Mouse (Mus musculus) CD4-positive, CD25-positive, alpha-beta regulatory T cell, adult 2 months (primary cell): ENCODE data around the gene Selenof.

Experiments used
- DNase-seq: peaks from one replicate; pipeline ENCODE4 v3.0.0-alpha.2; 2012; ENCODE audit warnings: low read depth, low spot score

The Selenof gene

GRCm38 (mm10) chr3:144570047-144570815, at the start of gene Selenof, which contains the start of gene Hs2st1:
Gene Selenof (plus strand): TSS chr3:144570304.
Gene Hs2st1 (minus strand): TSS chr3:144570181.
- peak; percentile 100 for DNase-seq

GRCm38 (mm10) chr3:144527918-144528317, 42.2 kb upstream of the Selenof start:
- no peak for DNase-seq

- peak; percentile 53 for DNase-seq
Observed at GRCm38 (mm10) chr3:144531023-144531422, 39.1 kb upstream of the Selenof start.

GRCm38 (mm10) chr3:144535056-144535455, 35.0 kb upstream of the Selenof start:
- DNase-seq, result no peak

- no peak for DNase-seq
Observed at GRCm38 (mm10) chr3:144537078-144537855, 32.8 kb upstream of the Selenof start.

GRCm38 (mm10) chr3:144539051-144539450, 31.1 kb upstream of the Selenof start:
- DNase-seq, result no peak

- no peak for DNase-seq
Observed at GRCm38 (mm10) chr3:144540805-144541204, 29.3 kb upstream of the Selenof start.

GRCm38 (mm10) chr3:144541906-144542438, 28.1 kb upstream of the Selenof start:
- no peak for DNase-seq

GRCm38 (mm10) chr3:144545152-144545551, 25.0 kb upstream of the Selenof start:
- DNase-seq, result no peak

GRCm38 (mm10) chr3:144545832-144546231, 24.3 kb upstream of the Selenof start:
- no peak for DNase-seq

GRCm38 (mm10) chr3:144546490-144546889, 23.6 kb upstream of the Selenof start:
- no peak for DNase-seq

- DNase-seq, result no peak
Observed at GRCm38 (mm10) chr3:144548186-144548845, 21.8 kb upstream of the Selenof start.

- DNase-seq, result no peak
Observed at GRCm38 (mm10) chr3:144550036-144550435, 20.1 kb upstream of the Selenof start.

- no peak for DNase-seq
Observed at GRCm38 (mm10) chr3:144550659-144551058, 19.4 kb upstream of the Selenof start.

GRCm38 (mm10) chr3:144551416-144551815, 18.7 kb upstream of the Selenof start:
- peak; percentile 25 for DNase-seq

- DNase-seq, result no peak
Observed at GRCm38 (mm10) chr3:144553942-144554341, 16.2 kb upstream of the Selenof start.

- DNase-seq, result no peak
Observed at GRCm38 (mm10) chr3:144554503-144554902, 15.6 kb upstream of the Selenof start.

GRCm38 (mm10) chr3:144555144-144555543, 15.0 kb upstream of the Selenof start:
- no peak for DNase-seq

- DNase-seq, result no peak
Observed at GRCm38 (mm10) chr3:144556625-144557324, 13.3 kb upstream of the Selenof start.

GRCm38 (mm10) chr3:144558274-144558673, 11.8 kb upstream of the Selenof start:
- no peak for DNase-seq
